Mouse (Mus musculus) heart, postnatal 36 days (tissue): Measurements from ENCODE around the gene Ryk. TPM values are rescaled to one million over a fixed set of nuclear protein-coding genes. Genes with fewer than 3 reads are reported as not detected.

ENCODE experiments used
- DNase-seq, 2 experiments: peaks; one replicate each; pipeline ENCODE4 v3.0.0; 2021 to 2022
- intact Hi-C: fragments of 180-260 bp; cut with DNase I; formaldehyde crosslinking; loops from one replicate; pipeline ENCODE4 v1.15.1; 2025
- total RNA-seq, 2 experiments: library from RNA; stranded (reverse); gene quantifications; 2 replicates each; pipeline ENCODE4 v1.2.3; 2021

Ryk gene
- total RNA-seq, 2 experiments from 2014 or later, result 38.9 to 39.0 TPM

- no peak for DNase-seq
- intact Hi-C loops, result no loop called here
Measured at GRCm38 (mm10) chr9:102857856-102858255, 23.1 kb downstream of the Ryk start.

- DNase-seq, result no peak
- intact Hi-C loops, result no loop called here
Measured at GRCm38 (mm10) chr9:102858283-102858682, 23.6 kb downstream of the Ryk start.

GRCm38 (mm10) chr9:102859399-102859798 lies 24.7 kb downstream of the Ryk start:
- intact Hi-C loops, result no loop called here
- no peak for DNase-seq

- intact Hi-C loops, result no loop called here
- DNase-seq, result no peak
Measured at GRCm38 (mm10) chr9:102859963-102860362, 25.2 kb downstream of the Ryk start.

GRCm38 (mm10) chr9:102860802-102861469 lies 26.2 kb downstream of the Ryk start:
- intact Hi-C loops, result no loop called here
- DNase-seq, result no peak

GRCm38 (mm10) chr9:102861789-102862188 lies 27.1 kb downstream of the Ryk start:
- no peak for DNase-seq
- intact Hi-C loops, result no loop called here

- DNase-seq, result no peak
- intact Hi-C loops, result no loop called here
Measured at GRCm38 (mm10) chr9:102862260-102862659, 27.5 kb downstream of the Ryk start.

GRCm38 (mm10) chr9:102863876-102864545 lies 29.3 kb downstream of the Ryk start:
- intact Hi-C loops, result loop anchor here (2.0 kb wide), 1 partner anchor 29 kb away; the partner anchor contains the start of gene Ryk
- DNase-seq, result peak; percentile 72 to 82

- intact Hi-C loops, result loop anchor here (2.0 to 5.0 kb wide), 2 partner anchors 30 to 148 kb away; partner anchors contain the start of genes Amotl2 and Ryk
- DNase-seq, result no peak
Measured at GRCm38 (mm10) chr9:102864931-102865330, 30.2 kb downstream of the Ryk start.

- DNase-seq, result no peak
- intact Hi-C loops, result loop anchor here (1.0 to 5.0 kb wide), 4 partner anchors 31 to 230 kb away; partner anchors contain the start of genes Amotl2 and Ryk
Measured at GRCm38 (mm10) chr9:102865946-102866737, 31.4 kb downstream of the Ryk start.

GRCm38 (mm10) chr9:102866893-102867292 lies 32.2 kb downstream of the Ryk start:
- intact Hi-C loops, result loop anchor here (1.0 to 5.0 kb wide), 3 partner anchors 82 to 231 kb away; partner anchors contain the start of gene Amotl2
- DNase-seq, result peak; percentile 75 to 88

GRCm38 (mm10) chr9:102867516-102867915 lies 32.8 kb downstream of the Ryk start:
- intact Hi-C loops, result loop anchor here (2.0 to 5.0 kb wide), 2 partner anchors 83 to 150 kb away; partner anchors contain the start of gene Amotl2
- no peak for DNase-seq

GRCm38 (mm10) chr9:102868451-102868850 lies 33.7 kb downstream of the Ryk start:
- intact Hi-C loops, result loop anchor here (5.0 kb wide), 1 partner anchor 151 kb away; the partner anchor contains the start of gene Amotl2
- DNase-seq, result no peak

GRCm38 (mm10) chr9:102876054-102876690 lies 41.5 kb downstream of the Ryk start:
- intact Hi-C loops, result no loop called here
- DNase-seq, result no peak

- no peak for DNase-seq
- intact Hi-C loops, result no loop called here
Measured at GRCm38 (mm10) chr9:102877916-102878315, 43.2 kb downstream of the Ryk start.

GRCm38 (mm10) chr9:102879545-102879944 lies 44.8 kb downstream of the Ryk start:
- intact Hi-C loops, result no loop called here
- DNase-seq, result peak; percentile 56 to 59

- no peak for DNase-seq
- intact Hi-C loops, result no loop called here
Measured at GRCm38 (mm10) chr9:102884703-102885102, 50.0 kb downstream of the Ryk start.

GRCm38 (mm10) chr9:102890166-102890565 lies 55.4 kb downstream of the Ryk start:
- no peak for DNase-seq
- intact Hi-C loops, result no loop called here

GRCm38 (mm10) chr9:102892480-102893355 lies 58.0 kb downstream of the Ryk start:
- no peak for DNase-seq
- intact Hi-C loops, result no loop called here
